Mouse (Mus musculus): Measurements from ENCODE around the gene Prss12.

DNA sequence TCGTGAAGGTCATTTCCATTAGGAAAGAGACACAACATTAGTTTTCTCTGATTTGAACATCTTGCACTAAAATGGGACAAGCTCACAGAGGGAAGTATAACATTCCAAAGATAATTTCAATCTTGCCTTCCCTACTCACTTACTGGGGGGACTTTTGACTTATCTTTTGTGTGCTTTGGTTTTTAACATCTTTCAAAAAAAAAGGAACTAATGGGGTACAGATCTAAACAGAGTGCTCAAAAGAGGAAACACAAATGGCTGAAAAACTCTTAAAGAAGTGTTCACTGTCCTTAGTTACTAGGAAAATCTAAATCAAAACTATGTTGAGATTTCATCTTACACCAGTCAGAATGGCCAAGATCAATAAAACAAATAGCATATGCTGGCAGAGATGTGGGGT lies 90.6 kb downstream of the Prss12 start:
- TF ChIP-seq POLR2A (IDR thresholded peaks at IDR 0.05; ENCODE audit: extremely low read depth, insufficient read depth, low read length) (no peak), CTCF (IDR thresholded peaks at IDR 0.05; ENCODE audit: low read depth, low read length) (no peak)
